Mouse (Mus musculus) testis, postnatal 10 days (tissue): ENCODE measurements around the gene Olfr464.
A peak's percentile ranks its signal among the peaks of the same experiment; 100 is the strongest.

Experiments used
- DNase-seq: peaks from one replicate; pipeline ENCODE4 v3.0.0; 2021; ENCODE audit warnings: low spot score

The Olfr464 gene

GRCm38 (mm10) chr11:87866891-87867290, 53.9 kb downstream of the Olfr464 start:
- peak; percentile 74 for DNase-seq
